Mouse (Mus musculus) ES-E14 (cell line): ENCODE data around the gene Atoh1. TPM values are rescaled to one million over a fixed set of nuclear protein-coding genes. Genes with fewer than 3 reads are reported as not detected.

Source experiments
- DNase-seq: peaks from one replicate; pipeline ENCODE4 v3.0.0-alpha.2; 2013; ENCODE audit warnings: low read depth, low spot score
- H3K27ac ChIP-seq: 2 replicates; pipeline ENCODE4 v1.5.1; 2012; ENCODE audit warnings: low read depth, mild to moderate bottlenecking, low read length, moderate library complexity, mixed read lengths; ENCODE audit not compliant: poor library complexity, insufficient read depth, severe bottlenecking
- H3K36me3 ChIP-seq: 2 replicates; pipeline ENCODE4 v1.6.1; 2012; ENCODE audit warnings: mild to moderate bottlenecking, low read length, moderate library complexity, mixed read lengths; ENCODE audit not compliant: control insufficient read depth, poor library complexity, insufficient read depth, severe bottlenecking
- H3K4me1 ChIP-seq, 2 experiments: fragments of 150-350 bp in 1 of 2; sonication (generic) in 1 of 2; 2 replicates each; pipeline ENCODE4 v1.6.1; 2012; ENCODE audit warnings: low read length in 2 of 2, mild to moderate bottlenecking in 1 of 2, mixed read lengths in 1 of 2; ENCODE audit not compliant: control insufficient read depth in 2 of 2, insufficient read depth in 2 of 2, poor library complexity in 1 of 2
- H3K4me3 ChIP-seq, 2 experiments: fragments of 150-350 bp in 1 of 2; sonication (generic) in 1 of 2; 2 replicates each; pipeline ENCODE4 v1.5.1; 2012; ENCODE audit warnings: low read length in 2 of 2, low read depth in 1 of 2, mild to moderate bottlenecking in 1 of 2, mixed read lengths in 1 of 2; ENCODE audit not compliant: insufficient read depth in 1 of 2, poor library complexity in 1 of 2, severe bottlenecking in 1 of 2
- H3K9ac ChIP-seq: 2 replicates; pipeline ENCODE4 v1.6.1; 2012; ENCODE audit warnings: low read depth, mild to moderate bottlenecking, low read length, mixed read lengths; ENCODE audit not compliant: poor library complexity, insufficient read depth, severe bottlenecking
- H3K9me3 ChIP-seq: fragments of 150-350 bp; sonication (generic); 2 replicates; pipeline ENCODE4 v1.6.1; 2012; ENCODE audit warnings: low read depth, mild to moderate bottlenecking, low read length; ENCODE audit not compliant: control insufficient read depth, insufficient read depth
- CHD2 ChIP-seq: IDR thresholded peaks from 2 replicates; pipeline ENCODE4 v1.6.1; 2014; ENCODE audit warnings: mild to moderate bottlenecking, low read depth, low read length, inconsistent platforms
- HCFC1 ChIP-seq: IDR thresholded peaks from 2 replicates; pipeline ENCODE4 v1.6.1; 2012; ENCODE audit warnings: low read length, inconsistent platforms, borderline replicate concordance; ENCODE audit not compliant: insufficient read depth
- MAFK ChIP-seq: IDR thresholded peaks from 2 replicates; pipeline ENCODE4 v1.6.1; 2014; ENCODE audit warnings: mild to moderate bottlenecking, low read depth, low read length, inconsistent platforms; ENCODE audit not compliant: insufficient read depth
- ZC3H11A ChIP-seq: IDR thresholded peaks from 2 replicates; pipeline ENCODE4 v1.6.1; 2012; ENCODE audit warnings: low read depth, mild to moderate bottlenecking, inconsistent platforms, low read length, borderline replicate concordance
- ZNF384 ChIP-seq: IDR thresholded peaks from 2 replicates; pipeline ENCODE4 v1.6.1; 2012; ENCODE audit warnings: low read depth, low read length, inconsistent platforms
- in situ Hi-C, 2 experiments: fragments of 600-800 bp; cut with MboI; formaldehyde crosslinking; loops; one replicate each; pipeline ENCODE4 v1.15.1; 2025; ENCODE audit warnings: low sequenced_read_pairs in 2 of 2, inconsistent platforms in 1 of 2; ENCODE audit not compliant: unreplicated experiment in 2 of 2
- total RNA-seq: library from RNA; depleted of rRNA; stranded (reverse); fragments of 300-350 nt; gene quantifications from 2 replicates; pipeline ENCODE4 v1.2.3, GENCODE M21; 2012

Gene Atoh1
- total RNA-seq, 1 experiment: 0.40 TPM

DNA sequence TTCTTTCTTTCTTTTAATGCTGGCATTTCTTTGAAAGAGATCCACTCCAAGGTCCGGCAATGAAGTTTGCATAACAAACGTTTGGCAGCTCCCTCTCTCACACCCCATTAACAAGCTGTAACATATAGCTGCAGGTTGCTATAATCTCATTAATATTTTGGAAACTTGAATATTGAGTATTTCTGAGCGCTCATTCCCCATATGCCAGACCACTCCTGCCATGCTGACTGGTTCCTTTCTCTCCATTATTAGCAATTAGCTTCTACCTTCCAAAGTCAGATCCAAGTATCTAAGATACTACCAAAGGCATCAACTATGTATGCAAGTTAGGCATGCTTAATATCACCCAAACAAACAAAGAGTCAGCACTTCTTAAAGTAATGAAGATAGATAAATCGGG lies 4.4 kb downstream of the Atoh1 start:
- H3K9me3 ChIP-seq: no peaks in the 10 kb centered on the region
- TF ChIP-seq ZC3H11A (no peak), CHD2 (no peak), ZNF384 (no peak), HCFC1 (no peak), MAFK (no peak)
- H3K27ac ChIP-seq: no peak overlapping the region
- no peaks in the 10 kb centered on the region for H3K36me3 ChIP-seq
- H3K9ac ChIP-seq: no peak overlapping the region
- DNase-seq: no peak
- H3K4me1 ChIP-seq: peaks cover 0 to 3% of the 10 kb centered on the region in 2 experiments; a peak in 2 of 4 replicates
- no peak overlapping the region for H3K4me3 ChIP-seq
- in situ Hi-C loops: no loop called here

DNA sequence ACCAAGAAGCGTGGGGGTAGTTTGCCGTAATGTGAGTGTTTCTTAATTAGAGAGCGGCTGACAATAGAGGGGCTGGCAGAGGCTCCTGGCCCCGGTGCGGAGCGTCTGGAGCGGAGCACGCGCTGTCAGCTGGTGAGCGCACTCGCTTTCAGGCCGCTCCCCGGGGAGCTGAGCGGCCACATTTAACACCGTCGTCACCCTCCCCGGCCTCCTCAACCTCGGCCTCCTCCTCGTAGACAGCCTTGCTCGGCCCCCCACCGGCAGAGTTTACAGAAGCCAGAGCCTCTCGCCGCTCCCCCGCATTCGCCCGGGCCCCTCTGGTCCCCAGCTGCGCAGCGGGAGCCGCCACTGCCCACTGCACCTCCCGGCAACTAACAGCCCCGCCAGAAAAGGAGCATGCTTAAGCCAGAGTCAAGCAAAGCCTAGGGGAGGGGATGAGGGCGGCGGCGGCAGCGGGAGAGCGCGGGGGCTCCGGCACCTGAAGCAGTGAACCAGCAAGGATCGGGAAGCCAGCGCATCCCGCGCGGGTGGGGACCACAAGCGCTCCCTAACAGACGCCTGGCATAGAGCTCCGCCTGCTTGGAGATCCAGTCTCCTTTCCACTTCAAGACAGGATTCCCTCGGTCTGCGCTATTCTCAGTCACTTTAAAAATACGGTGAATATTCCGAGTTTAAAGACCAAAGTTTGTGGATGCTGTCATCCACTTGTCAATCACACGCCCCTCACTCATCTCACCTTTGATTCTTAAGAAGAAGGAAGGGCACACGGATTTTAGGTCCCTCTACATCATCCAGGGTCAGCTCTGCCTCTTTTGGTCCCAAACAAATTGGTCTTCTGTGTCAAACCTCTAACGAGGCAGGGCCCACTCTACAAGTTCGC lies 5.8 kb downstream of the Atoh1 start:
- peak overlapping the region; percentile 53 to 56 for H3K4me3 ChIP-seq
- no peak for TF ChIP-seq ZNF384
- TF ChIP-seq HCFC1: no peak
- no peak for TF ChIP-seq ZC3H11A
- no peak for TF ChIP-seq CHD2
- no peak for TF ChIP-seq MAFK
- no peaks in the 10 kb centered on the region for H3K36me3 ChIP-seq
- H3K9me3 ChIP-seq: no peaks in the 10 kb centered on the region
- H3K27ac ChIP-seq: no peak overlapping the region
- in situ Hi-C loops: no loop called here
- no peak for DNase-seq
- H3K4me1 ChIP-seq: no peaks in the 10 kb centered on the region
- H3K9ac ChIP-seq: peak overlapping the region; percentile 8; the same call in 1 of the 2 replicates

DNA sequence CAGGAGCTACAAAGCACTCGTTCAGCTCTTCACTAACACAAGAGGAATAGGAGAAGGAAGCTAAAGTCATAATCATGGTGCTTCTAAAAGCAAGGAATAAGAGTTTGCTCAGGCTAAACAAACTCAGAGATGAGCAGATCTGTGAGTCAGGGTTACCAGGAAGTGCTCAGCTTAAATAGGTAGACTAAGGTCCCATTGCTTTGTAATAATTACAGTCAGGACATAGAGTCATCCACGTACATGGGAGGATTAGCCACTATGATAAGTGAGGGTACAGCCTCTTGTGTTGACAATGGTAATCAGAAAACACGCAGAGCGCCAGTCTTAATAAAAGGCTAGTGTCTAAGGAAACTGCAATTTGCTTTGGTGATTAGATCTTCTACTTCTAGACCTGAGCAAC lies 7.4 kb downstream of the Atoh1 start:
- Histone ChIP-seq H3K4me1 (no peaks in the 10 kb centered on the region), H3K9ac (no peak overlapping the region), H3K9me3 (no peaks in the 10 kb centered on the region), H3K4me3 (no peak overlapping the region), H3K27ac (no peak overlapping the region), H3K36me3 (no peaks in the 10 kb centered on the region)
- TF ChIP-seq MAFK: no peak
- no peak for TF ChIP-seq ZC3H11A
- no peak for TF ChIP-seq ZNF384
- TF ChIP-seq CHD2: no peak
- no peak for TF ChIP-seq HCFC1
- DNase-seq: no peak
- in situ Hi-C loops: no loop called here

DNA sequence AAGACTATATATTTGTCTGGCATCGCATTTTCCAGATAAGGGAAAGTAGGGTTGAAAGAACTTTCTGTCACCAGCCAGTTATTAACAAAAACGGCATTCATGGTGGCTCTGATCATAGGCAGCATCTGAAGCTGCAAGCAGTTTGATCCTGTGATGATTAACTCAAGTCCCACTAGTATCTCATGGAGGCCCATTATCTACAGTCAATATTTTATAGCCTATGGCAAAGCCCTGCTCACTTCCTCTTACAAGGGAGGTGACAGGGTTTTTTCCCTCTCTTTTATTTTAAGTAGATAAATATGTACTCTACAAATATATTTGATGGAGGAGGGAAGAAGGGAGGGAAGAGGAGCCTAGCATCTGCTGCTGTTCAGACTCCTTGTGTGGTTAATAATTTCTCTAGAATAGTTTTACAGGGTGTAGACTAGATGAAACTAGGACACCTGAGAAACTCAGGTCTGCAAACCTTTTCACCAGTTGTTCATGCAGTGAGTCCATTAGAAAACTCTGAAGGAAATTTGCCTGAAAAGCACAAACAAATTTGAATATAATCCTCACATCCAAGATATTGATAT lies 14.1 kb downstream of the Atoh1 start:
- Histone ChIP-seq H3K9me3 (no peaks in the 10 kb centered on the region), H3K27ac (no peak overlapping the region), H3K9ac (no peak overlapping the region), H3K36me3 (no peaks in the 10 kb centered on the region), H3K4me1 (no peaks in the 10 kb centered on the region), H3K4me3 (no peak overlapping the region)
- TF ChIP-seq ZC3H11A (no peak), MAFK (no peak), ZNF384 (no peak), CHD2 (no peak), HCFC1 (no peak)
- in situ Hi-C loops: no loop called here
- DNase-seq: no peak
